Mouse (Mus musculus): ENCODE data around the gene Plk2.

DNA sequence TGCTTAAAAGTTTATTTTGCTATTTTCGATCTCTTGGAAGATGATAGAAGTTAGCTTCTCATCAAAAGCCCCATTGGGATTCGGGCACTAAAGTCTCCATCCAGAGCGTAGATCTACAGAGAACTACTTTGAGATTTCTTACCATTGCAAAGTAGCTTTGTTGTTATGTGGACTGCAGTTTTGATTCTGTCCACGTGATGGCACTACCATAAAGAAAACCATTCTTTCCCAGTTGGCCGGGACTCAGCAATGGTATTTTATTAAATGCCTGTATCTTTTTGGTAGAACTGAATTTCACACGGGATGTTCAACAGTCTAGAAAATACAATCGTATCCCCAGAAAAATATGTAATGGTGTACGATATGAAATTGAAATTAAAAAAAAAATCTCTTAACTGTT, 2.6 kb upstream of the Plk2 start:
- no peak for TF ChIP-seq POLR2A (IDR thresholded peaks at IDR 0.05; ENCODE audit: low read depth, low read length)
- peak; percentile 29; the same call in 1 of the 2 replicates for TF ChIP-seq CTCF (conservative IDR thresholded peaks at IDR 0.05; ENCODE audit: insufficient read depth, insufficient read length, low read depth, low read length)
